Mouse (Mus musculus) retina, postnatal 1 day (tissue): ENCODE data around the gene Tpsg1.
A peak's percentile ranks its signal among the peaks of the same experiment; 100 is the strongest.

ENCODE experiments used
- DNase-seq: peaks from one replicate; pipeline ENCODE4 v3.0.0-alpha.2; 2012

The Tpsg1 gene

GRCm38 (mm10) chr17:25368973-25369372, at the start of gene Tpsg1:
Gene Tpsg1 (plus strand): TSS chr17:25369273.
- DNase-seq: peak; percentile 8

GRCm38 (mm10) chr17:25320819-25321218, 48.3 kb upstream of the Tpsg1 start:
- no peak for DNase-seq

GRCm38 (mm10) chr17:25322930-25323329, 46.1 kb upstream of the Tpsg1 start:
- DNase-seq: no peak

- no peak for DNase-seq
These were observed 36.8 kb upstream of the Tpsg1 start for GRCm38 (mm10) chr17:25332321-25332720.

- peak; percentile 82 for DNase-seq
These were observed 35.1 kb upstream of the Tpsg1 start for GRCm38 (mm10) chr17:25333943-25334342.

- no peak for DNase-seq
These were observed 30.9 kb upstream of the Tpsg1 start for GRCm38 (mm10) chr17:25338218-25338617.

- DNase-seq: no peak
These were observed 29.1 kb upstream of the Tpsg1 start for GRCm38 (mm10) chr17:25340003-25340402.

- no peak for DNase-seq
These were observed 27.6 kb upstream of the Tpsg1 start for GRCm38 (mm10) chr17:25341490-25341889.

GRCm38 (mm10) chr17:25345462-25345861, 23.6 kb upstream of the Tpsg1 start, which contains the start of gene Tpsab1:
Gene Tpsab1 (minus strand): TSS chr17:25345562.
- no peak for DNase-seq

- DNase-seq: no peak
These were observed 7.8 kb upstream of the Tpsg1 start for GRCm38 (mm10) chr17:25361291-25361690.

GRCm38 (mm10) chr17:25363726-25364125, 5.3 kb upstream of the Tpsg1 start:
- peak; percentile 53 for DNase-seq

- DNase-seq: no peak
These were observed 3.1 kb upstream of the Tpsg1 start, which contains the start of gene Tpsb2 for GRCm38 (mm10) chr17:25366005-25366404. Gene Tpsb2 (plus strand): TSS chr17:25366305.

- DNase-seq: no peak
These were observed 3.4 kb downstream of the Tpsg1 start for GRCm38 (mm10) chr17:25372491-25372890.

- peak; percentile 44 for DNase-seq
These were observed 4.9 kb downstream of the Tpsg1 start for GRCm38 (mm10) chr17:25374011-25374410.

GRCm38 (mm10) chr17:25394526-25394925, 25.5 kb downstream of the Tpsg1 start:
- DNase-seq: no peak

- peak; percentile 89 for DNase-seq
These were observed 28.9 kb downstream of the Tpsg1 start for GRCm38 (mm10) chr17:25397804-25398519.

- peak; percentile 71 for DNase-seq
These were observed 29.4 kb downstream of the Tpsg1 start for GRCm38 (mm10) chr17:25398520-25398838.

- peak; percentile 67 for DNase-seq
These were observed 31.4 kb downstream of the Tpsg1 start for GRCm38 (mm10) chr17:25400443-25400842.

- peak; percentile 87 for DNase-seq
These were observed 32.4 kb downstream of the Tpsg1 start for GRCm38 (mm10) chr17:25401491-25401890.

GRCm38 (mm10) chr17:25402224-25402623, 33.2 kb downstream of the Tpsg1 start:
- DNase-seq: no peak

- peak; percentile 44 for DNase-seq
These were observed 35.1 kb downstream of the Tpsg1 start for GRCm38 (mm10) chr17:25404190-25404589.

GRCm38 (mm10) chr17:25405224-25405895, 36.3 kb downstream of the Tpsg1 start:
- peak; percentile 70 for DNase-seq

GRCm38 (mm10) chr17:25406011-25406441, 37.0 kb downstream of the Tpsg1 start:
- peak; percentile 81 for DNase-seq

GRCm38 (mm10) chr17:25407352-25407751, 38.3 kb downstream of the Tpsg1 start:
- peak; percentile 45 for DNase-seq
